Mouse (Mus musculus) brain, embryonic 14.5 days (tissue): ENCODE results near the gene Zbtb44. TPM values are rescaled to one million over a fixed set of nuclear protein-coding genes. Genes with fewer than 3 reads are reported as not detected.

Experiments
- DNase-seq: peaks from one replicate; pipeline ENCODE4 v3.0.0-alpha.2; 2011; ENCODE audit warnings: low read depth
- CTCF ChIP-seq: fragments of 200-500 bp; IDR thresholded peaks from 2 replicates; pipeline ENCODE4 v1.5.1; 2012; ENCODE audit warnings: inconsistent platforms, mild to moderate bottlenecking, moderate library complexity, borderline replicate concordance; ENCODE audit not compliant: insufficient read depth, insufficient read length; ENCODE audit errors: extremely low read depth
- POLR2A ChIP-seq: fragments of 200-500 bp; IDR thresholded peaks from 2 replicates; pipeline ENCODE4 v1.6.1; 2012; ENCODE audit warnings: mild to moderate bottlenecking, inconsistent platforms, borderline replicate concordance; ENCODE audit not compliant: poor library complexity, insufficient read depth, insufficient read length, severe bottlenecking; ENCODE audit errors: extremely low read depth
- polyA plus RNA-seq: library from polyadenylated mRNA; depleted of rRNA; stranded (reverse); fragments of >200 nt; gene quantifications from 2 replicates; pipeline ENCODE4 v1.2.3, GENCODE M21; 2012

Zbtb44 gene
- polyA plus RNA-seq, 1 experiment: 8.5 TPM

GRCm38 (mm10) chr9:31089541-31089940 lies 59.1 kb downstream of the Zbtb44 start:
- DNase-seq: no peak
- TF ChIP-seq POLR2A (no peak), CTCF (no peak)

GRCm38 (mm10) chr9:31090081-31091023 lies 59.9 kb downstream of the Zbtb44 start:
- DNase-seq: no peak
- TF ChIP-seq CTCF (no peak), POLR2A (no peak)

- no peak for DNase-seq
- TF ChIP-seq CTCF (no peak), POLR2A (no peak)
Observed at GRCm38 (mm10) chr9:31091162-31091581, 60.7 kb downstream of the Zbtb44 start.

- DNase-seq: no peak
- TF ChIP-seq POLR2A: no peak
- no peak for TF ChIP-seq CTCF
Observed at GRCm38 (mm10) chr9:31092111-31092832, 61.8 kb downstream of the Zbtb44 start.

- DNase-seq: no peak
- TF ChIP-seq CTCF (no peak), POLR2A (no peak)
Observed at GRCm38 (mm10) chr9:31092833-31093195, 62.4 kb downstream of the Zbtb44 start.

- TF ChIP-seq POLR2A (no peak), CTCF (no peak)
- peak; percentile 29 for DNase-seq
Observed at GRCm38 (mm10) chr9:31097088-31098082, 66.9 kb downstream of the Zbtb44 start.

- TF ChIP-seq CTCF (no peak), POLR2A (no peak)
- no peak for DNase-seq
Observed at GRCm38 (mm10) chr9:31098118-31098517, 67.7 kb downstream of the Zbtb44 start.

- TF ChIP-seq CTCF (no peak), POLR2A (no peak)
- DNase-seq: no peak
Observed at GRCm38 (mm10) chr9:31108464-31108863, 78.0 kb downstream of the Zbtb44 start.

GRCm38 (mm10) chr9:31115586-31115985 lies 85.1 kb downstream of the Zbtb44 start:
- no peak for TF ChIP-seq POLR2A
- TF ChIP-seq CTCF: no peak
- DNase-seq: peak; percentile 48

GRCm38 (mm10) chr9:31117088-31117487 lies 86.6 kb downstream of the Zbtb44 start:
- TF ChIP-seq CTCF (no peak), POLR2A (no peak)
- DNase-seq: no peak
